Mouse (Mus musculus) limb, embryonic 10.5 days (tissue): ENCODE results near the gene Emc10. TPM values are rescaled to one million over a fixed set of nuclear protein-coding genes. Genes with fewer than 3 reads are reported as not detected.

Experiments
- DNase-seq: peaks from one replicate; pipeline ENCODE4 v3.0.0-alpha.2; 2017; ENCODE audit warnings: low spot score
- H3K27ac ChIP-seq: fragments of 300-500 bp; sonication (generic); 2 replicates; pipeline ENCODE4 v1.5.1; 2016; ENCODE audit warnings: mild to moderate bottlenecking
- H3K27me3 ChIP-seq: fragments of 300-500 bp; sonication (generic); 2 replicates; pipeline ENCODE4 v1.6.1; 2016; ENCODE audit warnings: low read depth, mild to moderate bottlenecking; ENCODE audit not compliant: poor library complexity, severe bottlenecking
- H3K36me3 ChIP-seq: fragments of 300-500 bp; sonication (generic); 2 replicates; pipeline ENCODE4 v1.6.1; 2016; ENCODE audit warnings: mild to moderate bottlenecking, moderate library complexity
- H3K4me1 ChIP-seq: fragments of 300-500 bp; sonication (generic); 2 replicates; pipeline ENCODE4 v1.6.1; 2016
- H3K4me3 ChIP-seq: fragments of 300-500 bp; sonication (generic); 2 replicates; pipeline ENCODE4 v1.5.1; 2016; ENCODE audit warnings: mild to moderate bottlenecking, moderate library complexity
- H3K9me3 ChIP-seq: fragments of 300-500 bp; sonication (generic); replicated peaks from 2 replicates; pipeline ENCODE4 v1.6.1; 2016; ENCODE audit warnings: mild to moderate bottlenecking
- WGBS: fragments of 180-500 bp; shearing (Covaris S2); methylation state at CpG from one replicate; pipeline ENCODE4 v1.1.7; 2016; 5-methylcytosine and 5-hydroxymethylcytosine counted together
- microRNA-seq: library from miRNA; unstranded; fragments of <30 nt; microRNA quantifications from one replicate; pipeline ENCODE4, GENCODE M21; 2017
- polyA plus RNA-seq: library from polyadenylated mRNA; unstranded; fragments of >200 nt; fragmentation: Nextera tagmentation; extraction: Ambion mirVana; gene quantifications from 2 replicates; pipeline ENCODE4 v1.2.1, GENCODE M21; 2016

The Emc10 gene
- polyA plus RNA-seq, 1 experiment from 2014 or later = 91.4 TPM

- no peak for DNase-seq
- under 1% methylated on average over 14 of the region's 14 CpGs for WGBS
- peaks cover 35% of the 10 kb centered on the region for H3K4me1 ChIP-seq
Measured at GRCm38 (mm10) chr7:44441648-44442109, 54.6 kb downstream of the Emc10 start.

GRCm38 (mm10) chr7:44441180-44441579 lies 55.1 kb downstream of the Emc10 start:
- H3K4me3 ChIP-seq = peak overlapping the region; percentile 39; the same call in 1 of the 2 replicates
- H3K27me3 ChIP-seq = peaks cover 100% of the 10 kb centered on the region
- WGBS = 0% methylated on average over 1 of the region's 1 CpGs
- no peak for DNase-seq
- peaks cover 35% of the 10 kb centered on the region for H3K4me1 ChIP-seq
- H3K9me3 ChIP-seq = no peaks in the 10 kb centered on the region
- no peak overlapping the region for H3K27ac ChIP-seq
- no peaks in the 10 kb centered on the region for H3K36me3 ChIP-seq

More at GRCm38 (mm10) chr7:44441648-44442109, 54.6 kb downstream of the Emc10 start:
- Histone ChIP-seq H3K27ac (peak overlapping the region; percentile 42), H3K9me3 (no peaks in the 10 kb centered on the region), H3K27me3 (peaks cover 100% of the 10 kb centered on the region), H3K36me3 (no peaks in the 10 kb centered on the region), H3K4me3 (peak overlapping the region; percentile 39)

GRCm38 (mm10) chr7:44440479-44440878 lies 55.9 kb downstream of the Emc10 start:
- 81% methylated on average over 1 of the region's 1 CpGs for WGBS
- no peak for DNase-seq
- H3K27me3 ChIP-seq = peaks cover 100% of the 10 kb centered on the region
- H3K4me1 ChIP-seq = peaks cover 35% of the 10 kb centered on the region
- H3K9me3 ChIP-seq = no peaks in the 10 kb centered on the region
- no peak overlapping the region for H3K27ac ChIP-seq
- no peak overlapping the region for H3K4me3 ChIP-seq
- no peaks in the 10 kb centered on the region for H3K36me3 ChIP-seq

Small RNA genes lying within 50 kb of the gene (microRNA-seq; reads per million reads assigned to microRNA genes)
- gene Mir7052 (0.88 reads per million), gene Mir7053 (0.88 reads per million)

Other genes starting within 250 kb of the Emc10 start
- 0.88 and 1.1 TPM in 2 replicates for gene 1700028J19Rik, start 249.8 kb downstream of the Emc10 start, polyA plus RNA-seq
- gene 2410002F23Rik, start 249.8 kb downstream of the Emc10 start, polyA plus RNA-seq = 179 and 220 TPM in 2 replicates
- 0.15 and 0.18 TPM in 2 replicates for gene Acp4, start 239.2 kb downstream of the Emc10 start, polyA plus RNA-seq
- not detected in 2 replicates for gene Gm15517, start 235.1 kb downstream of the Emc10 start, polyA plus RNA-seq
- 1.1 and 1.7 TPM in 2 replicates for gene Clec11a, start 189.6 kb downstream of the Emc10 start, polyA plus RNA-seq
- 0.31 and 0.40 TPM in 2 replicates for gene Shank1, start 186.3 kb downstream of the Emc10 start, polyA plus RNA-seq
- 1.1 and 1.9 TPM in 2 replicates for gene Syt3, start 112.4 kb downstream of the Emc10 start, polyA plus RNA-seq
- gene 1700008O03Rik, start 110.7 kb downstream of the Emc10 start, polyA plus RNA-seq = 0.50 and 0.68 TPM in 2 replicates
- gene Lrrc4b, start 67.5 kb downstream of the Emc10 start, polyA plus RNA-seq = 0.06 and 0.21 TPM in 2 replicates
- gene Aspdh, start 31.1 kb downstream of the Emc10 start, polyA plus RNA-seq = not detected in 2 replicates
- 72.6 and 73.3 TPM in 2 replicates for gene Josd2, start 28.5 kb downstream of the Emc10 start, polyA plus RNA-seq
- gene Fam71e1, start 52 bp upstream of the Emc10 start, polyA plus RNA-seq = 10.6 and 16.5 TPM in 2 replicates
- 0.05 and 0.11 TPM in 2 replicates for gene Mybpc2, start 28.1 kb upstream of the Emc10 start, polyA plus RNA-seq
- 0.20 TPM in 1 of 2 replicates, not detected in the other for gene Spib, start 35.5 kb upstream of the Emc10 start, polyA plus RNA-seq
- gene Pold1, start 52.3 kb upstream of the Emc10 start, polyA plus RNA-seq = 175 and 184 TPM in 2 replicates
- gene Nr1h2, start 57.4 kb upstream of the Emc10 start, polyA plus RNA-seq = 74.5 and 82.2 TPM in 2 replicates
- 0.14 and 0.20 TPM in 2 replicates for gene Napsa, start 75.9 kb upstream of the Emc10 start, polyA plus RNA-seq
- 0.21 and 0.28 TPM in 2 replicates for gene Kcnc3, start 94.1 kb upstream of the Emc10 start, polyA plus RNA-seq
- gene Myh14, start 174.3 kb upstream of the Emc10 start, polyA plus RNA-seq = 0.63 and 1.8 TPM in 2 replicates
- gene Izumo2, start 212.2 kb upstream of the Emc10 start, polyA plus RNA-seq = not detected in 2 replicates